Mouse (Mus musculus) embryonic facial prominence, embryonic 10.5 days (tissue): ENCODE results near the gene Tex2. TPM values are rescaled to one million over a fixed set of nuclear protein-coding genes. Genes with fewer than 3 reads are reported as not detected.

Experiments used
- DNase-seq: peaks from one replicate; pipeline ENCODE4 v3.0.0-alpha.2; 2017; ENCODE audit warnings: low spot score
- H3K27ac ChIP-seq: fragments of 300-500 bp; sonication (generic); replicated peaks from 2 replicates; pipeline ENCODE4 v1.5.1; 2016; ENCODE audit warnings: mild to moderate bottlenecking
- H3K27me3 ChIP-seq: fragments of 300-500 bp; sonication (generic); replicated peaks from 2 replicates; pipeline ENCODE4 v1.6.1; 2016; ENCODE audit warnings: low read depth, mild to moderate bottlenecking; ENCODE audit not compliant: poor library complexity, severe bottlenecking
- H3K36me3 ChIP-seq: fragments of 300-500 bp; sonication (generic); replicated peaks from 2 replicates; pipeline ENCODE4 v1.6.1; 2016; ENCODE audit warnings: mild to moderate bottlenecking, moderate library complexity
- H3K4me1 ChIP-seq: fragments of 300-500 bp; sonication (generic); 2 replicates; pipeline ENCODE4 v1.6.1; 2016
- H3K4me3 ChIP-seq: fragments of 300-500 bp; sonication (generic); 2 replicates; pipeline ENCODE4 v1.5.1; 2016; ENCODE audit warnings: mild to moderate bottlenecking, moderate library complexity
- H3K9me3 ChIP-seq: fragments of 300-500 bp; sonication (generic); 2 replicates; pipeline ENCODE4 v1.6.1; 2016; ENCODE audit warnings: mild to moderate bottlenecking
- WGBS: fragments of 180-500 bp; shearing (Covaris S2); methylation state at CpG from one replicate; pipeline ENCODE4 v1.1.7; 2016; 5-methylcytosine and 5-hydroxymethylcytosine counted together
- polyA plus RNA-seq: library from polyadenylated mRNA; unstranded; fragments of >200 nt; fragmentation: Nextera tagmentation; extraction: Ambion mirVana; gene quantifications from 2 replicates; pipeline ENCODE4 v1.2.1, GENCODE M21; 2016

Gene Tex2
- polyA plus RNA-seq, 1 experiment from 2014 or later: 6.8 TPM

DNA sequence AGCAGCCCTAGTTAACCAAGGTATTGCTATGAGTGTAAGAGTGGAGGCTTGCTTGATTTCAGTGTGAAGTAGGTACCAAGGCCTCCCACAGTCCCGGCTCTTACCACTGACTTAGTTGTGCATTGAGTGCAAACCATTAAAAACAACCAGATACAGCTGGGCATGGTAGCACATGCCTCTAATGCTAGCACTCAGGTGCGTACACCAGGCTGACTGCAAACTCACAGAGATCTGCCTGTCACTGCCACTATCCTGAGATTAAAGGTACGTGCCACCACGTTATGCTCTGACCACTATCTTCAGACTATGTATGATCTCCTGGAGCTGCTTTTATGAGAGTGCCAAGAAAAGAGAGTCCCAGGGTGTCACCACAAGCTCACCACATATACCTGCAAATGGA, 67.1 kb downstream of the Tex2 start:
- Histone ChIP-seq H3K36me3 (peaks cover 47% of the 10 kb centered on the region), H3K27ac (no peak overlapping the region), H3K4me3 (no peak overlapping the region), H3K4me1 (peaks cover 6% of the 10 kb centered on the region; the same call in 1 of the 2 replicates), H3K27me3 (no peaks in the 10 kb centered on the region), H3K9me3 (no peaks in the 10 kb centered on the region)
- WGBS: 92% methylated on average over 4 of the region's 4 CpGs
- DNase-seq: no peak

GRCm38 (mm10) chr11:106544916-106545315, 68.3 kb downstream of the Tex2 start:
- Histone ChIP-seq H3K9me3 (no peaks in the 10 kb centered on the region), H3K27me3 (no peaks in the 10 kb centered on the region), H3K4me1 (peaks cover 6% of the 10 kb centered on the region; the same call in 1 of the 2 replicates), H3K36me3 (peaks cover 43% of the 10 kb centered on the region), H3K27ac (no peak overlapping the region), H3K4me3 (no peak overlapping the region)
- WGBS: 89% methylated on average over 9 of the region's 9 CpGs
- DNase-seq: no peak

- no peak for DNase-seq
- Histone ChIP-seq H3K4me1 (peaks cover 6% of the 10 kb centered on the region; the same call in 1 of the 2 replicates), H3K4me3 (no peak overlapping the region), H3K9me3 (no peaks in the 10 kb centered on the region), H3K36me3 (peaks cover 43% of the 10 kb centered on the region), H3K27ac (no peak overlapping the region), H3K27me3 (no peaks in the 10 kb centered on the region)
- WGBS: 86% methylated on average over 11 of the region's 11 CpGs
These were observed 69.1 kb downstream of the Tex2 start for GRCm38 (mm10) chr11:106544133-106544532.

- Histone ChIP-seq H3K36me3 (peaks cover 37% of the 10 kb centered on the region), H3K9me3 (no peaks in the 10 kb centered on the region), H3K27me3 (no peaks in the 10 kb centered on the region), H3K27ac (no peak overlapping the region), H3K4me3 (no peak overlapping the region), H3K4me1 (peaks cover 6% of the 10 kb centered on the region; the same call in 1 of the 2 replicates)
- 73% methylated on average over 13 of the region's 13 CpGs for WGBS
- DNase-seq: no peak
These were observed 70.2 kb downstream of the Tex2 start for GRCm38 (mm10) chr11:106543006-106543405.

DNA sequence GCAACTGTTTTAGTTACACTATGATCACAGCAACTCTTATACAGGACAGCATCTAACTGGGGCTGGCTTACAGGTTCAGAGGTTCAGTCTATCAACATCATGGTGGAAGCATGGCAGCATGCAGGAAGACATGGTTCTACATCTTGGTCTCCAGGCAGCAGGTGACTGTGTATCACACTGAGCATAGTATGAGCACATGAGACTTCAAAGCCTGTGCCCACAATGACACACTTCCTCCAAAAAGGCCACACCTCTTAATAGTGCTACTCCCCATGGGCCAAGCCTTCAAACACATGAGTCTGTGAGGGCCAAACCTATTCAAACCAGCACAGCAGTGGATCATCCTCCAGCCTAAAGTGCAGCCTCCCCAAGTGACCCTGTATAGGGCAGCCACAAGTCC, 70.8 kb downstream of the Tex2 start:
- peaks cover 36% of the 10 kb centered on the region for H3K36me3 ChIP-seq
- peaks cover 6% of the 10 kb centered on the region; the same call in 1 of the 2 replicates for H3K4me1 ChIP-seq
- H3K27ac ChIP-seq: no peak overlapping the region
- H3K9me3 ChIP-seq: no peaks in the 10 kb centered on the region
- DNase-seq: no peak
- H3K27me3 ChIP-seq: no peaks in the 10 kb centered on the region
- no peak overlapping the region for H3K4me3 ChIP-seq

DNA sequence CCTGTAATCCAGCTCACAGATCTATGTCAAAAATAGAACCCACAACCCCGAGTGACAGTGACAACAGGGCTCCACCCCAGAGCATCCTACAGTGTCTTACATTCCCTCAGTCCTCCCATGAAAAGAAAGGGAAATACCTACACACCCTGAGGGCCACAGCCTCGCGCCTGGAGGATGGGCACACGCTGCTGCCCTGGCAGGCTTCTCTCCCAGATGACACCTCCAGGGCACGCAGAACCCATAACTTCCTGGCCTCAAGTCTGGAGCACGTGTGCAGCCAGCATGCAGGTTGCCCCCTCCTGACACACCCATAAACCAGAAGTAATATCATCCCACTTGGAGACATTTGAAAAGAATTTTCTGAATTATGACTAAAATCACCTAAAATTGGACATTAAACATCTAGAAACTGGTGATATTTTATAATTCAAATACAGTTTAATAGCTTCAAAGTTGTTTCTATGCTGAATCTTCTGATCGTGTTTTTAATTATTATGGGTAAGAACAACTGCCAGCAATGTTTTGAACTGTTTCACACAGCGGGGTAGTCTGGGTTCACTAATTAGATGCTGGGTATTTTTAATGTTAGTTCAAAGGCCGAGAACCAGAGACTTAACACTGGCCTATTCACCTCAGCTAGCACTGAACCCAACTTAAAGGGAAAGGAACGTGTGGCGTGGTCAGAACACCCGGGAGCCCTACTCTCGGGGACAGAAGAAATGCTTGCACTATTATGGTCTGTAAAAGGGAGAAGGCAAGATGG, 72.5 kb downstream of the Tex2 start:
- Histone ChIP-seq H3K36me3 (peaks cover 28% of the 10 kb centered on the region), H3K9me3 (no peaks in the 10 kb centered on the region), H3K27ac (no peak overlapping the region), H3K27me3 (no peaks in the 10 kb centered on the region), H3K4me1 (peaks cover 9% of the 10 kb centered on the region), H3K4me3 (no peak overlapping the region)
- WGBS: 72% methylated on average over 13 of the region's 13 CpGs
- DNase-seq: no peak

DNA sequence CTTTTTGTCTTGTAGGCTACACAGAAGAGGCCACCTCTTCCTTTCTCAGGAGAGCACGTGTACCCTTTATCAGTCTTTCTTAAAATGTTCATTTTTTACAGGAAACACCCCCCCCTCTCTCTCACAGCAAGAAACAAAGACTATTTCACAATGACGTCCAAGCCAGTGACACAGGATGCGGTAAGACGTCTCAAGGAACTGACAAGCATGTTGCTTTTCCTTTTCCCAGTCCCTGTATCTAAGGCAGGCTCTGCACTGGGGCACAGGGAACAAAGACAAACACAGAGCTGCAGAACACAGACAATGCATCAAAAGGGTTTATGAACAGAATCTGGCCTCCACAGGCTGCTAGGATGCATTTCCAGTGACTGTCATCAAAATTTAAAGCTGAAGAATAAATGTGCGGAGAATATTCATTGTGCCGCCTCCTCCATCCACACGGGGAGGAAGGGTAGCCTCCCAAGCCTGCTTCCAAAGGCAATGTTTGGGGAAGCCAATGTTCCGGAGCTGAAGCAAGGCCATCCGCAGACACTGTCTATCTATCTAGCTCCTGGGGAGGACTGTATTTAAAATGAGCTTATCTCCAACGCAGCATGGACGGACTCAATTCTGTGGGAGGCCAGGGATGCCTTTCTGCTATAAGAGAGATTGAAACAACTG, 76.8 kb downstream of the Tex2 start:
- H3K27ac ChIP-seq: peak overlapping the region; percentile 30; the same call in 1 of the 2 replicates
- no peaks in the 10 kb centered on the region for H3K27me3 ChIP-seq
- peaks cover 12% of the 10 kb centered on the region for H3K36me3 ChIP-seq
- no peaks in the 10 kb centered on the region for H3K9me3 ChIP-seq
- no peak overlapping the region for H3K4me3 ChIP-seq
- H3K4me1 ChIP-seq: peaks cover 33% of the 10 kb centered on the region
- DNase-seq: no peak
- 74% methylated on average over 11 of the region's 11 CpGs for WGBS

GRCm38 (mm10) chr11:106535660-106536252, 77.5 kb downstream of the Tex2 start:
- Histone ChIP-seq H3K4me1 (peaks cover 33% of the 10 kb centered on the region), H3K4me3 (no peak overlapping the region), H3K9me3 (no peaks in the 10 kb centered on the region), H3K27ac (0 out of 2 replicates have a peak overlapping the region, but pooled peaks have one; percentile 30), H3K36me3 (peaks cover 15% of the 10 kb centered on the region), H3K27me3 (no peaks in the 10 kb centered on the region)
- DNase-seq: no peak
- 88% methylated on average over 9 of the region's 9 CpGs for WGBS

- WGBS: 50% methylated on average over 9 of the region's 9 CpGs
- no peak for DNase-seq
- Histone ChIP-seq H3K4me1 (peaks cover 47% of the 10 kb centered on the region), H3K36me3 (peaks cover 15% of the 10 kb centered on the region), H3K27ac (peak overlapping the region; percentile 16; the same call in 1 of the 2 replicates), H3K4me3 (no peak overlapping the region), H3K27me3 (peaks cover 4% of the 10 kb centered on the region; the same call in 1 of the 2 replicates), H3K9me3 (no peaks in the 10 kb centered on the region)
These were observed 80.9 kb downstream of the Tex2 start for GRCm38 (mm10) chr11:106532248-106532790.

DNA sequence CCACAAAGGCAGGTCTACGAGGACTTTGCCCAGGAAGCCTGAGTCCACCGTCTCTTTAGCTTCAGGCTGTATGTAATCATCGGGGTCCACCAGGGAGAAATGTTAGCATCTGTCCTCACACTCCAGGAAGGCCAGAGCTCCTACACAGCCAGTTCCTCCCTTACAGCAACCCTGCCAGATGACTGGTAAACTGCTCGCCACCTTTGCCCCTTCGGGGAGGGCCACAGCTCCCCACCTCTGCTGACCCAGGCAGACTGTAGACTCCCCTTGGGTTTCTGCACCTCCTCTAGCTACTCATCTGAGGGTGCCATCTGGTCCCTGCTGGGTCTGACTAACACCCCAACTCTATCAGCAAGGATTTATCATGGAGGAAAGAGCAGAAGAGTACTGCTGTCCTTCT, 83.4 kb downstream of the Tex2 start:
- WGBS: 78% methylated on average over 5 of the region's 5 CpGs
- H3K4me1 ChIP-seq: peaks cover 56% of the 10 kb centered on the region
- peaks cover 4% of the 10 kb centered on the region for H3K27me3 ChIP-seq
- no peak overlapping the region for H3K27ac ChIP-seq
- peaks cover 17% of the 10 kb centered on the region for H3K36me3 ChIP-seq
- no peak overlapping the region for H3K4me3 ChIP-seq
- no peaks in the 10 kb centered on the region for H3K9me3 ChIP-seq
- no peak for DNase-seq

DNA sequence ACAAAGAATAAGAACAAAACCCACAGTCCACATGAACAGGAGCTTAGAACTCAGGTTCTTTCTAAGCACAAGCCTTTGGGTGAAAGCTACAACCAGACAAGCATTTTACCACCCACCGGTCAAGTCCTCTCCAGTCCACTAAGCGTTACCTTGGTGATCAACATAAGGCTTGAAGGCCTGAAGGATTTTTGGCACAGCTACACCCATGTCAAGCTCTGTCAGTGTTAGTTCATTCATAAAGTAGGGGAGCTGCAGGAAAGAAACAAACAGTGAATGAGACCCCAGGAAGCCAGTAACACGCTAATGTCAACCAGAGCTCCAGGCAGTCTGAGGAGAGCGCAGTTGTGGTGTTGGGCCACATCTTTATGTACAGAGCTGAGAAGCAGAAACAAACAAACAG, 84.1 kb downstream of the Tex2 start:
- H3K4me1 ChIP-seq: peaks cover 49% of the 10 kb centered on the region

DNA sequence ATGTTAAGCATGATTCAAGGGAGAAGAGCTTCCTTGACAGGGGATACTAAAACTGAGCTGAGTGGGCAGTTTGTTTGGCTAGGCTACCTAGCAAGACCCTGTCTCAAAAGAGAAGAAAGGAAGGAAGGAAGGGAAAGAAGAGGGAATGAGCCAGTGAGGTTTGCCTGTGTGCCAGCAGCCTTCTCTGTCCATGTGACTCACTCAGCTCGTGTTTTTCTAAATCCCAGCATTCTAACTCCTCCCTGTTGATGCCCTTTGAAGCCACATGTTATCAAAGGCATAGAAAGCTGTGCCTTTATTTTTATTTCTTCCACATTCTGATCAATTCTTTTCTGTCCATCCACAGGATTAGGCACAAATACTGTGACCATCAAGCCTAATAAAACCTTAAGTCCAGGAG, 85.3 kb downstream of the Tex2 start:
- H3K27ac ChIP-seq: no peak overlapping the region
- H3K36me3 ChIP-seq: peaks cover 18% of the 10 kb centered on the region
- H3K4me1 ChIP-seq: peaks cover 39% of the 10 kb centered on the region
- no peaks in the 10 kb centered on the region for H3K9me3 ChIP-seq
- H3K4me3 ChIP-seq: no peak overlapping the region
- H3K27me3 ChIP-seq: peaks cover 7% of the 10 kb centered on the region
- DNase-seq: no peak
- 30% methylated on average over 1 of the region's 1 CpGs for WGBS

More for the DNA sequence above, 84.1 kb downstream of the Tex2 start:
- H3K27me3 ChIP-seq: peaks cover 4% of the 10 kb centered on the region
- H3K9me3 ChIP-seq: no peaks in the 10 kb centered on the region
- WGBS: 89% methylated on average over 4 of the region's 4 CpGs
- DNase-seq: no peak
- no peak overlapping the region for H3K27ac ChIP-seq
- H3K4me3 ChIP-seq: no peak overlapping the region
- peaks cover 18% of the 10 kb centered on the region for H3K36me3 ChIP-seq
